9 mouse cellular contexts compared by ENCODE assay signal in genomic region chr17:74396766-74397165, GRCm38 (mm10). TPM values are rescaled to one million over a fixed set of nuclear protein-coding genes. Genes with fewer than 3 reads are reported as not detected.
A peak's percentile ranks its signal among the peaks of the same experiment; 100 is the strongest.
DNase-seq lines count a peak whose midpoint lies in the region; ATAC-seq and TF ChIP-seq lines count a peak whose summit lies in the region.
"Had no signal": no experiment of that assay in that cellular context is flagged by ENCODE, and none has a peak within 500 bp of the region (broad histone marks: within the 10 kb centered on the region; RNA-seq: fewer than 3 reads in every experiment).

No protein-coding gene starts in this region.

- H3K9me3 ChIP-seq in lung, embryonic 16.5 days (ENCODE audit: control insufficient read depth, low read length), result no peaks in the 10 kb centered on the region
- no peaks in the 10 kb centered on the region for H3K9me3 ChIP-seq in forebrain, embryonic 14.5 days (replicated peaks; ENCODE audit: control insufficient read depth, low read length)
- no peaks in the 10 kb centered on the region for H3K9me3 ChIP-seq in liver, embryonic 13.5 days (replicated peaks)
- no peaks in the 10 kb centered on the region for H3K9me3 ChIP-seq in stomach, postnatal 0 days (ENCODE audit: control insufficient read depth, low read length)

- DNase-seq in lung, postnatal 10 days, result no peak
- no peak for DNase-seq in forebrain, embryonic 14.5 days (ENCODE audit: low spot score)
- no peak for DNase-seq in liver, embryonic 13.5 days
- DNase-seq in stomach, postnatal 0 days (ENCODE audit: low spot score), result no peak
- DNase-seq in left cerebral cortex, postnatal 25 days (ENCODE audit: low spot score in 2 of 2), result no peak
- DNase-seq in urinary bladder, postnatal 36 days (ENCODE audit: low spot score in 2 of 2), result no peak
- DNase-seq: right cerebral cortex, adult 18-20 months had no signal

- H3K4me3 ChIP-seq in lung, embryonic 16.5 days (ENCODE audit: low read length), result no peak overlapping the region
- H3K4me3 ChIP-seq in forebrain, embryonic 14.5 days (ENCODE audit: low read depth, low read length), result no peak overlapping the region
- peak overlapping the region; percentile 83 for H3K4me3 ChIP-seq in liver, embryonic 13.5 days (replicated peaks)
- H3K4me3 ChIP-seq in stomach, postnatal 0 days (ENCODE audit: low read depth, low read length), result peak overlapping the region; percentile 90; the same call in 1 of the 2 replicates

- peak overlapping the region; percentile 84 for H3K4me2 ChIP-seq in lung, embryonic 16.5 days (ENCODE audit: low read depth, low read length)
- H3K4me2 ChIP-seq in forebrain, embryonic 14.5 days (ENCODE audit: low read length), result peak overlapping the region; percentile 71
- H3K4me2 ChIP-seq in liver, embryonic 13.5 days, result peak overlapping the region; percentile 83
- peak overlapping the region; percentile 67 for H3K4me2 ChIP-seq in stomach, postnatal 0 days (replicated peaks; ENCODE audit: low read depth)

- WGBS in lung, embryonic 16.5 days, result 70% methylated on average over 4 of the region's 4 CpGs
- 75% methylated on average over 4 of the region's 4 CpGs for WGBS in forebrain, embryonic 14.5 days
- 71% methylated on average over 4 of the region's 4 CpGs for WGBS in liver, embryonic 13.5 days (ENCODE audit: insufficient replicate concordance)
- 53% methylated on average over 4 of the region's 4 CpGs for WGBS in stomach, postnatal 0 days

- H3K27ac ChIP-seq in lung, embryonic 16.5 days (ENCODE audit: low read length), result no peak overlapping the region
- no peak overlapping the region for H3K27ac ChIP-seq in forebrain, embryonic 14.5 days (ENCODE audit: low read depth, low read length)
- H3K27ac ChIP-seq in liver, embryonic 13.5 days, result 0 out of 2 replicates have a peak overlapping the region, but pooled peaks have one; percentile 15
- 0 out of 2 replicates have a peak overlapping the region, but pooled peaks have one; percentile 97 for H3K27ac ChIP-seq in stomach, postnatal 0 days (replicated peaks)

- no peak for TF ChIP-seq EP300 in stomach, postnatal 0 days (optimal IDR thresholded peaks at IDR 0.05)

- no peak for ATAC-seq in lung, embryonic 16.5 days (ENCODE audit: low read depth)
- no peak for ATAC-seq in forebrain, embryonic 14.5 days
- no peak for ATAC-seq in liver, embryonic 13.5 days (ENCODE audit: low read depth)
- ATAC-seq in stomach, postnatal 0 days (ENCODE audit: low FRiP score, low TSS enrichment), result no peak
- ATAC-seq: activated CD4-positive, CD25-positive, alpha-beta regulatory T cell, adult 4 months had no signal

- TF ChIP-seq CTCF in stomach, postnatal 0 days (IDR thresholded peaks at IDR 0.05; ENCODE audit: low read depth), result no peak

- H3K4me1 ChIP-seq in lung, embryonic 16.5 days (replicated peaks; ENCODE audit: control insufficient read depth, insufficient read depth, low read length), result peaks cover 9% of the 10 kb centered on the region
- H3K4me1 ChIP-seq in forebrain, embryonic 14.5 days (ENCODE audit: control insufficient read depth, insufficient read depth, low read length), result peaks cover 4% of the 10 kb centered on the region; the same call in 1 of the 2 replicates
- peaks cover 18% of the 10 kb centered on the region for H3K4me1 ChIP-seq in liver, embryonic 13.5 days (replicated peaks)
- no peaks in the 10 kb centered on the region for H3K4me1 ChIP-seq in stomach, postnatal 0 days (replicated peaks; ENCODE audit: control insufficient read depth, insufficient read depth)

- H3K36me3 ChIP-seq in lung, embryonic 16.5 days (ENCODE audit: control insufficient read depth, insufficient read depth, low read length), result no peaks in the 10 kb centered on the region
- no peaks in the 10 kb centered on the region for H3K36me3 ChIP-seq in forebrain, embryonic 14.5 days (ENCODE audit: control insufficient read depth, insufficient read depth, low read length)
- H3K36me3 ChIP-seq in liver, embryonic 13.5 days, result no peaks in the 10 kb centered on the region
- H3K36me3 ChIP-seq in stomach, postnatal 0 days (ENCODE audit: control insufficient read depth, insufficient read depth, low read length), result no peaks in the 10 kb centered on the region

- no peaks in the 10 kb centered on the region for H3K27me3 ChIP-seq in lung, embryonic 16.5 days (ENCODE audit: control insufficient read depth, insufficient read depth, low read depth, low read length)
- no peaks in the 10 kb centered on the region for H3K27me3 ChIP-seq in forebrain, embryonic 14.5 days (replicated peaks; ENCODE audit: control insufficient read depth, insufficient read depth, low read length)
- H3K27me3 ChIP-seq in liver, embryonic 13.5 days, result no peaks in the 10 kb centered on the region
- no peaks in the 10 kb centered on the region for H3K27me3 ChIP-seq in stomach, postnatal 0 days (ENCODE audit: control insufficient read depth, insufficient read depth, low read length)

- intact Hi-C loops in left cerebral cortex, postnatal 25 days (cut with DNase I), result loop anchor here (5.0 kb wide), 1 partner anchor 91 kb away; the partner anchor contains the start of gene Yipf4

- no peak overlapping the region for H3K9ac ChIP-seq in lung, embryonic 16.5 days (ENCODE audit: low read length)
- H3K9ac ChIP-seq in forebrain, embryonic 14.5 days (ENCODE audit: low read length), result no peak overlapping the region
- peak overlapping the region; percentile 88 for H3K9ac ChIP-seq in liver, embryonic 13.5 days
- H3K9ac ChIP-seq in stomach, postnatal 0 days (ENCODE audit: low read length), result 0 out of 2 replicates have a peak overlapping the region, but pooled peaks have one; percentile 93

RNA-seq across cellular contexts. Expression of gene Slc30a6, which starts 1.4 kb away (rescaled TPM):
- 38.4 and 40.5 TPM in 2 replicates for polyA plus RNA-seq in lung, embryonic 16.5 days (2015; fragmentation: Nextera tagmentation; extraction: Ambion mirVana)
- 31.6 and 33.6 TPM in 2 replicates for polyA plus RNA-seq in forebrain, embryonic 14.5 days (2014; fragmentation: Nextera tagmentation; extraction: Ambion mirVana)
- polyA plus RNA-seq in liver, embryonic 13.5 days (2015; fragmentation: Nextera tagmentation; extraction: Ambion mirVana), result 20.4 and 20.8 TPM in 2 replicates
- polyA plus RNA-seq in stomach, postnatal 0 days (2015; fragmentation: Nextera tagmentation; extraction: Ambion mirVana), result 27.4 and 29.4 TPM in 2 replicates
- 10 to 100 TPM; 13.3 to 13.9 TPM for total RNA-seq in left cerebral cortex, postnatal 25 days (2021)

RNA-seq across cellular contexts. Expression of gene Spast, which starts 58.0 kb away (rescaled TPM):
- polyA plus RNA-seq in lung, embryonic 16.5 days (2015; fragmentation: Nextera tagmentation; extraction: Ambion mirVana), result 10.8 and 11.0 TPM in 2 replicates
- polyA plus RNA-seq in forebrain, embryonic 14.5 days (2014; fragmentation: Nextera tagmentation; extraction: Ambion mirVana), result 40.3 and 41.7 TPM in 2 replicates
- polyA plus RNA-seq in liver, embryonic 13.5 days (2015; fragmentation: Nextera tagmentation; extraction: Ambion mirVana), result 6.2 and 6.4 TPM in 2 replicates
- 10.8 and 11.6 TPM in 2 replicates for polyA plus RNA-seq in stomach, postnatal 0 days (2015; fragmentation: Nextera tagmentation; extraction: Ambion mirVana)
- 10 to 100 TPM; 55.0 to 59.4 TPM for total RNA-seq in left cerebral cortex, postnatal 25 days (2021)

Comparison
In these comparisons a context has a peak if more than half of its experiments do, and no peak if none do; other contexts are left out.
1. H3K27ac ChIP-seq: peak in liver, embryonic 13.5 days (single experiment) and stomach, postnatal 0 days (single experiment); none in lung, embryonic 16.5 days (single experiment) and forebrain, embryonic 14.5 days (single experiment).
2. H3K4me3 ChIP-seq: peak in liver, embryonic 13.5 days (single experiment) and stomach, postnatal 0 days (single experiment); none in lung, embryonic 16.5 days (single experiment) and forebrain, embryonic 14.5 days (single experiment).
3. H3K9ac ChIP-seq: peak in liver, embryonic 13.5 days (single experiment) and stomach, postnatal 0 days (single experiment); none in lung, embryonic 16.5 days (single experiment) and forebrain, embryonic 14.5 days (single experiment).
4. Peak in every context shown above with its lines, with median percentiles within 50 percentile points of each other: H3K4me2 ChIP-seq.